Mouse (Mus musculus): ENCODE results near the gene Hhip. TPM values are rescaled to one million over a fixed set of nuclear protein-coding genes. Genes with fewer than 3 reads are reported as not detected.
"Not testable (repeated sequence)": the region's sequence is repeated elsewhere in the genome, so short reads cannot be mapped to it uniquely, and the experiment has no call there.

Gene Hhip
- polyA plus RNA-seq, 1 experiment from 2014 or later: 3.4 TPM

GRCm38 (mm10) chr8:80002313-80002712 lies 55.5 kb downstream of the Hhip start:
- ATAC-seq (ENCODE audit: low FRiP score, low TSS enrichment): no peak
- 86% methylated on average over 5 of the region's 5 CpGs for WGBS
- H3K36me3 ChIP-seq (ENCODE audit: insufficient read depth, low read length): no peaks in the 10 kb centered on the region

GRCm38 (mm10) chr8:79995075-79995474 lies 62.7 kb downstream of the Hhip start:
- Histone ChIP-seq H3K36me3 (ENCODE audit: insufficient read depth, low read length) (no peaks in the 10 kb centered on the region), H3K4me3 (ENCODE audit: low read length) (no peak overlapping the region), H3K9me3 (ENCODE audit: low read length) (no peaks in the 10 kb centered on the region), H3K4me2 (replicated peaks; ENCODE audit: low read depth, low read length) (no peak overlapping the region), H3K27ac (ENCODE audit: low read length) (no peak overlapping the region), H3K9ac (replicated peaks; ENCODE audit: low read length) (no peak overlapping the region), H3K4me1 (ENCODE audit: insufficient read depth, low read length) (no peaks in the 10 kb centered on the region), H3K27me3 (ENCODE audit: insufficient read depth, low read length) (no peaks in the 10 kb centered on the region)
- ATAC-seq (ENCODE audit: low FRiP score, low TSS enrichment): no peak
- 60% methylated on average over 6 of the region's 6 CpGs for WGBS

More at GRCm38 (mm10) chr8:80002313-80002712, 55.5 kb downstream of the Hhip start:
- H3K9ac ChIP-seq (replicated peaks; ENCODE audit: low read length): no peak overlapping the region
- no peak overlapping the region for H3K4me2 ChIP-seq (replicated peaks; ENCODE audit: low read depth, low read length)
- H3K9me3 ChIP-seq (ENCODE audit: low read length): no peaks in the 10 kb centered on the region
- H3K4me1 ChIP-seq (ENCODE audit: insufficient read depth, low read length): no peaks in the 10 kb centered on the region
- no peak overlapping the region for H3K27ac ChIP-seq (ENCODE audit: low read length)
- H3K4me3 ChIP-seq (ENCODE audit: low read length): no peak overlapping the region
- H3K27me3 ChIP-seq (ENCODE audit: insufficient read depth, low read length): no peaks in the 10 kb centered on the region

DNA sequence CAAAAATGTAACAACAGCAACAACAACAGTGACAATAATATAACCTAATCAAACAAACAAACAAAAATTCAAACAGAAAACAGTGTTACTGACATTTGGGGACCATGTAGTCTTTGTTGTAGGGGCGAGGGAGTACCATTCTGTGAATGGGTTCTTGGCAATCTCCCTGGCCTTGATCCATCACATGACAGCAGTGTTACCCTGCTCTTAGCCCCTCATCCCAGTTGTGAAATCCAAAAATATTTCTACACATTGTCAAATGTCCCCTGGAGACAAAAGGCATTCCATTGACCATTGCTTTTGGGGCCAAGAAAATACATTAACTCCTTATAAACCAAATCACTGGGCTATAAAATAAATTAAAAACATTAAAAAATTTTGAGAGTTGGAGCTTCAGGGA lies 64.3 kb downstream of the Hhip start:
- Histone ChIP-seq H3K4me2 (replicated peaks; ENCODE audit: low read depth, low read length) (no peak overlapping the region), H3K4me1 (ENCODE audit: insufficient read depth, low read length) (no peaks in the 10 kb centered on the region), H3K27me3 (ENCODE audit: insufficient read depth, low read length) (no peaks in the 10 kb centered on the region), H3K36me3 (ENCODE audit: insufficient read depth, low read length) (no peaks in the 10 kb centered on the region), H3K9me3 (ENCODE audit: low read length) (no peaks in the 10 kb centered on the region), H3K27ac (ENCODE audit: low read length) (no peak overlapping the region), H3K4me3 (ENCODE audit: low read length) (no peak overlapping the region), H3K9ac (replicated peaks; ENCODE audit: low read length) (no peak overlapping the region)
- 87% methylated on average over 1 of the region's 1 CpGs for WGBS
- no peak for ATAC-seq (ENCODE audit: low FRiP score, low TSS enrichment)

DNA sequence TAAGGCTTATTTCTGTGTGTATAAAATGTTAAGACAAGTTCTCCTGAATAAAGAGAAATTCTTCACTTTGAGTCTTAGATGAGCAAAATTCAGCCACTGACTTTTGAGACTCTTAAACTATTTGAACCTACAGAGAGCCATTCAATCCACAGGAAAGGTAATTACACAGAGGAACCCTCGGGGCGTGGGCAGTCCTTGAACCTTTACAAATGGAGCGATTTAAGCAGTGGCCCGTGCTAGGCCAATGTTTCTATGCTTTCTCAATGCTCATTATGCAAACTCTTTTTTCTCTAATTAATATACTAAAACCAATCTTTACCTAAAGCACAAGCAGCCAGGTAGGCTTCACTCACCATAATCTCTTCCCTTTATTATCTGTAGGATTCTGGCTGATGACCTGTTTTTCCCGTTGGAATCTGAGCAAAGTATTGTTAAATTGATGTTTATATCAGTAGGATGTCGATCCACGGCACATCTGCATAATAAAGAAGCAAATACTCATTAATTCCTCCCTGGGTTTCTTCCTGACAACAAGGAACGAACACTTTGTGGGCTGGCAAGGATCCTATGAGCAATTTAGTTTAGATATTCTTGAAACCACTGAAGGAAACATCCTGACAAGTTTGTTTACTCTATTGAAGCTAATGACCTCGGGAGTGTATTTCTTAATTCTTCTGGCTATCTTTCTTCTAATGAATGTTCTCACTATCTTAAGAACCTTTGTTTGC lies 65.5 kb downstream of the Hhip start:
- Histone ChIP-seq H3K27ac (ENCODE audit: low read length) (no peak overlapping the region), H3K4me2 (replicated peaks; ENCODE audit: low read depth, low read length) (no peak overlapping the region), H3K27me3 (ENCODE audit: insufficient read depth, low read length) (no peaks in the 10 kb centered on the region), H3K9ac (replicated peaks; ENCODE audit: low read length) (no peak overlapping the region), H3K9me3 (ENCODE audit: low read length) (no peaks in the 10 kb centered on the region), H3K4me3 (ENCODE audit: low read length) (no peak overlapping the region), H3K36me3 (ENCODE audit: insufficient read depth, low read length) (no peaks in the 10 kb centered on the region), H3K4me1 (ENCODE audit: insufficient read depth, low read length) (no peaks in the 10 kb centered on the region)
- WGBS: 52% methylated on average over 9 of the region's 9 CpGs
- ATAC-seq (ENCODE audit: low FRiP score, low TSS enrichment): no peak

- WGBS: 76% methylated on average over 1 of the region's 2 CpGs
- not testable (repeated sequence) for H3K9ac ChIP-seq (replicated peaks; ENCODE audit: low read length); H3K9me3 ChIP-seq (ENCODE audit: low read length); H3K27ac ChIP-seq (ENCODE audit: low read length); ATAC-seq (ENCODE audit: low FRiP score, low TSS enrichment); H3K27me3 ChIP-seq (ENCODE audit: insufficient read depth, low read length); H3K36me3 ChIP-seq (ENCODE audit: insufficient read depth, low read length); H3K4me2 ChIP-seq (replicated peaks; ENCODE audit: low read depth, low read length); H3K4me3 ChIP-seq (ENCODE audit: low read length); H3K4me1 ChIP-seq (ENCODE audit: insufficient read depth, low read length)
Observed at GRCm38 (mm10) chr8:79991420-79991819, 66.4 kb downstream of the Hhip start.

DNA sequence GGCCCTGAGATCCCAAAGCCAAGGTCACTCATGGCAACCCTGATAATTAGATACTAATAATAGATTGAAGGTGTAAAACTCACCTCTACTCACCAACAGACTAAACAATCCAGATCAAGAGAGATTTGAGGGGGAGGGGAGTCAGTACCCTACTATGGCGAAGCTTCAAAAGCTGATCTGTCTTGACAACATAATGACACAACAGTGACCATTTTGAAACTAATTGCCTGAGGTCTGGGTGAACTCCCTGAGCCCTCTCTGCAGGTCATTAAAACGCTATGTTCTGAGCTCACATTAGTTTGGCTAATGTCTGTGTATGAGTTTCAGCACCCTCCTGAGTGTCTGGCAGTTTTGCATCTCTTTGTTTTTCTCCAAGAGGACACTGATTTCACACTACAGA lies 72.9 kb downstream of the Hhip start:
- no peaks in the 10 kb centered on the region for H3K4me1 ChIP-seq (ENCODE audit: insufficient read depth, low read length)
- H3K27ac ChIP-seq (ENCODE audit: low read length): no peak overlapping the region
- ATAC-seq (ENCODE audit: low FRiP score, low TSS enrichment): no peak
- H3K36me3 ChIP-seq (ENCODE audit: insufficient read depth, low read length): no peaks in the 10 kb centered on the region
- H3K9ac ChIP-seq (replicated peaks; ENCODE audit: low read length): no peak overlapping the region
- 63% methylated on average over 2 of the region's 2 CpGs for WGBS
- H3K4me3 ChIP-seq (ENCODE audit: low read length): no peak overlapping the region
- H3K9me3 ChIP-seq (ENCODE audit: low read length): no peaks in the 10 kb centered on the region
- no peak overlapping the region for H3K4me2 ChIP-seq (replicated peaks; ENCODE audit: low read depth, low read length)
- no peaks in the 10 kb centered on the region for H3K27me3 ChIP-seq (ENCODE audit: insufficient read depth, low read length)

DNA sequence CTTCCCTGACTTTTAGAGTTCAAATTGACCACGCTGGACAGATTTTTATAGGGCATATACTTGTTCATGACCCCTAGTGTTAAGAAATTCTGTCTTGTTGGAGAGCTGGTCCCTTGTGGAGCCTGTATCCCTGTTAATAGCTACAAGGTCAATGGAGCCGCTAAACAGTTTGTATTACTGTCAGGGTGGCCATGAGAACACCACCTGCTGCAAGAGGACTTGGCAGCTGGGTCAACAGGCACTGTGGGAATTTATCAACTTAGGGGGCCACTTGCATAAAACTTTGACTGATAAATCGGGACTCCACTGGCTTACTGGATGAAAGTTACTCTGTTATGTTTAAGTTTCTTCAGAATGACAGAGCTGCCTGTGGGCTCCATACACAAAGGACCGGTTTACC lies 75.7 kb downstream of the Hhip start:
- H3K36me3 ChIP-seq (ENCODE audit: insufficient read depth, low read length): no peaks in the 10 kb centered on the region
- H3K4me3 ChIP-seq (ENCODE audit: low read length): no peak overlapping the region
- no peak overlapping the region for H3K4me2 ChIP-seq (replicated peaks; ENCODE audit: low read depth, low read length)
- H3K9ac ChIP-seq (replicated peaks; ENCODE audit: low read length): no peak overlapping the region
- ATAC-seq (ENCODE audit: low FRiP score, low TSS enrichment): no peak
- H3K27ac ChIP-seq (ENCODE audit: low read length): no peak overlapping the region
- H3K9me3 ChIP-seq (ENCODE audit: low read length): no peaks in the 10 kb centered on the region
- H3K27me3 ChIP-seq (ENCODE audit: insufficient read depth, low read length): no peaks in the 10 kb centered on the region
- H3K4me1 ChIP-seq (ENCODE audit: insufficient read depth, low read length): no peaks in the 10 kb centered on the region
- 51% methylated on average over 4 of the region's 4 CpGs for WGBS

DNA sequence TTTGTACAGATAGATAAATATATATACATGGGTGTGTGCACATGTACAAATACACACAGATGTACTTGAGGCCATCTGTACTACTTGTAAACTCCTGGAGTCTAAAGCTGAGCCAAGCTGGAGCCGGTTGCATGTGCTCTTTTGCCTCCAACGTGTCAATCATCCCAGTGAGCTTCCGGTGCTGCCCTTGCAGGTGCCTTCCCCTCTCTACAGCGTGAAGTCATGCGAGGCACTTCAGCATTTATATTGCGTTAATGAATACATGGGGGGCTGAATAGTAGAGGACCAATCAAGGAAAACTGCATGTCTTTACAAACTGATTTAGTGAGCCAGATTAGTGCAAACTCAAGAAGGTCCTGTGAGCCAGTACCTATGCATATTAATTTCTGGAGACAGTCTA lies 91.6 kb downstream of the Hhip start:
- H3K27me3 ChIP-seq (ENCODE audit: insufficient read depth, low read length): no peaks in the 10 kb centered on the region
- ATAC-seq (ENCODE audit: low FRiP score, low TSS enrichment): peak; percentile 35; the same call in 1 of the 2 replicates
- WGBS: 46% methylated on average over 6 of the region's 6 CpGs

GRCm38 (mm10) chr8:79952857-79953256 lies 104.9 kb downstream of the Hhip start:
- ATAC-seq (ENCODE audit: low FRiP score, low TSS enrichment): no peak
- Histone ChIP-seq H3K27me3 (ENCODE audit: insufficient read depth, low read length) (no peaks in the 10 kb centered on the region), H3K9ac (replicated peaks; ENCODE audit: low read length) (no peak overlapping the region), H3K4me3 (ENCODE audit: low read length) (no peak overlapping the region), H3K27ac (ENCODE audit: low read length) (no peak overlapping the region), H3K9me3 (ENCODE audit: low read length) (no peaks in the 10 kb centered on the region), H3K4me2 (replicated peaks; ENCODE audit: low read depth, low read length) (no peak overlapping the region), H3K36me3 (ENCODE audit: insufficient read depth, low read length) (no peaks in the 10 kb centered on the region), H3K4me1 (ENCODE audit: insufficient read depth, low read length) (no peaks in the 10 kb centered on the region)
- 20% methylated on average over 3 of the region's 3 CpGs for WGBS

More for the DNA sequence above, 91.6 kb downstream of the Hhip start:
- Histone ChIP-seq H3K4me3 (ENCODE audit: low read length) (no peak overlapping the region), H3K4me1 (ENCODE audit: insufficient read depth, low read length) (no peaks in the 10 kb centered on the region), H3K36me3 (ENCODE audit: insufficient read depth, low read length) (no peaks in the 10 kb centered on the region), H3K9ac (replicated peaks; ENCODE audit: low read length) (no peak overlapping the region), H3K4me2 (replicated peaks; ENCODE audit: low read depth, low read length) (no peak overlapping the region), H3K9me3 (ENCODE audit: low read length) (no peaks in the 10 kb centered on the region), H3K27ac (ENCODE audit: low read length) (no peak overlapping the region)

DNA sequence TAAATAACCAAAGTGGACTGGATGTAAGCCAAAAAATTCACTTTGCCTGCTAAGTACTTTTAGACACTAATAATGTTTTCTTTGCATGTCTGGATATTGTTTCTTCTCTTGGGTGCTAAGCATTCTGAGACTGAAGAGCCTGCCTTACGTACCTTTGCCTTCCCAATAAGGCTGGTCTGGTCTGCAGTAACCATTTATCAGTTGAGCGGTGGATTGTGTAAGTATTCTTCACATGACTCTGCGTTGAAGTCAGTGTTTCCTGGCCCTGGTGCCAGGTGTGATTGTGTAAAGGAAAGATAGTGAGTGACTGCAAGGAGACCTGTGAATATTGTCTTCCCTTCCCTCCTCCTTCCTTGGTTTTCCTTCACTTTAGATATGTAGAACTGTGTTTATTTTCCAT lies 107.4 kb downstream of the Hhip start:
- H3K4me1 ChIP-seq (ENCODE audit: insufficient read depth, low read length): no peaks in the 10 kb centered on the region
- no peak overlapping the region for H3K27ac ChIP-seq (ENCODE audit: low read length)
- H3K4me2 ChIP-seq (replicated peaks; ENCODE audit: low read depth, low read length): no peak overlapping the region
- no peak for ATAC-seq (ENCODE audit: low FRiP score, low TSS enrichment)
- no peaks in the 10 kb centered on the region for H3K9me3 ChIP-seq (ENCODE audit: low read length)
- WGBS: 80% methylated on average over 3 of the region's 3 CpGs
- no peaks in the 10 kb centered on the region for H3K27me3 ChIP-seq (ENCODE audit: insufficient read depth, low read length)
- no peaks in the 10 kb centered on the region for H3K36me3 ChIP-seq (ENCODE audit: insufficient read depth, low read length)
- H3K4me3 ChIP-seq (ENCODE audit: low read length): no peak overlapping the region
- H3K9ac ChIP-seq (replicated peaks; ENCODE audit: low read length): no peak overlapping the region

All from kidney, embryonic 16.5 days (tissue).